Mouse (Mus musculus) heart, postnatal 0 days (tissue): ENCODE data around the gene Spib.

ENCODE experiments used
- CTCF ChIP-seq: IDR thresholded peaks from 2 replicates; pipeline ENCODE4 v1.5.1; 2016; ENCODE audit warnings: antibody characterized with exemption, control low read depth, low read depth
- EP300 ChIP-seq: IDR thresholded peaks from 2 replicates; pipeline ENCODE4 v1.6.1; 2016; ENCODE audit warnings: antibody characterized with exemption, low read depth

- TF ChIP-seq CTCF = no peak
- no peak for TF ChIP-seq EP300
These were observed 10.7 kb upstream of the Spib start for GRCm38 (mm10) chr7:44542555-44542954.
